Mouse (Mus musculus) liver, embryonic 13.5 days (tissue): Measurements from ENCODE around the gene 0610010K14Rik. TPM values are rescaled to one million over a fixed set of nuclear protein-coding genes. Genes with fewer than 3 reads are reported as not detected.

Experiments used
- ATAC-seq: fragments of 200-750 bp; cut with Nextera tagmentation; 2 replicates; pipeline ENCODE4 v1.8.0; 2017; ENCODE audit warnings: low read depth, mild to moderate bottlenecking, moderate number of reproducible peaks, moderate library complexity
- DNase-seq: peaks from one replicate; pipeline ENCODE4 v3.0.0; 2022
- H3K27ac ChIP-seq: fragments of 300-500 bp; sonication (generic); 2 replicates; pipeline ENCODE4 v1.5.1; 2015; ENCODE audit warnings: moderate library complexity, mild to moderate bottlenecking, inconsistent platforms
- H3K27me3 ChIP-seq: fragments of 300-500 bp; sonication (generic); 2 replicates; pipeline ENCODE4 v1.6.1; 2015; ENCODE audit warnings: mild to moderate bottlenecking, inconsistent platforms
- H3K36me3 ChIP-seq: fragments of 300-500 bp; sonication (generic); 2 replicates; pipeline ENCODE4 v1.6.1; 2015; ENCODE audit warnings: mild to moderate bottlenecking, inconsistent platforms
- H3K4me1 ChIP-seq: fragments of 300-500 bp; sonication (generic); replicated peaks from 2 replicates; pipeline ENCODE4 v1.6.1; 2015; ENCODE audit warnings: inconsistent platforms
- H3K4me2 ChIP-seq: fragments of 300-500 bp; sonication (generic); 2 replicates; pipeline ENCODE4 v1.6.1; 2015; ENCODE audit warnings: inconsistent platforms, mild to moderate bottlenecking, moderate library complexity
- H3K4me3 ChIP-seq: fragments of 300-500 bp; sonication (generic); replicated peaks from 2 replicates; pipeline ENCODE4 v1.5.1; 2015; ENCODE audit warnings: mild to moderate bottlenecking, inconsistent platforms
- H3K9ac ChIP-seq: fragments of 300-500 bp; sonication (generic); 2 replicates; pipeline ENCODE4 v1.6.1; 2015; ENCODE audit warnings: mild to moderate bottlenecking, inconsistent platforms
- H3K9me3 ChIP-seq: fragments of 300-500 bp; sonication (generic); replicated peaks from 2 replicates; pipeline ENCODE4 v1.6.1; 2016; ENCODE audit warnings: inconsistent platforms
- WGBS: fragments of 180-500 bp; shearing (Covaris S2); methylation state at CpG from one replicate; pipeline ENCODE4 v1.1.7; 2015; ENCODE audit not compliant: insufficient replicate concordance; 5-methylcytosine and 5-hydroxymethylcytosine counted together
- microRNA counts: library from miRNA; unstranded; fragments of <30 nt; microRNA quantifications from one replicate; lab custom pipeline; 2016
- microRNA-seq: library from miRNA; unstranded; fragments of <30 nt; microRNA quantifications from one replicate; pipeline ENCODE4, GENCODE M21; 2016
- polyA plus RNA-seq: library from polyadenylated mRNA; unstranded; fragments of >200 nt; fragmentation: Nextera tagmentation; extraction: Ambion mirVana; gene quantifications from 2 replicates; pipeline ENCODE4 v1.2.1, GENCODE M21; 2015

Gene 0610010K14Rik
- polyA plus RNA-seq, 1 experiment from 2014 or later: 85.7 TPM

GRCm38 (mm10) chr11:70200036-70200608 is 37.6 kb downstream of the 0610010K14Rik start:
- Histone ChIP-seq H3K4me2 (no peak overlapping the region), H3K27ac (no peak overlapping the region), H3K4me3 (no peak overlapping the region), H3K36me3 (no peaks in the 10 kb centered on the region), H3K9me3 (no peaks in the 10 kb centered on the region), H3K9ac (no peak overlapping the region), H3K27me3 (peaks cover 8% of the 10 kb centered on the region; the same call in 1 of the 2 replicates), H3K4me1 (no peaks in the 10 kb centered on the region)
- ATAC-seq: no peak
- 71% methylated on average over 5 of the region's 5 CpGs for WGBS
- DNase-seq: no peak

- Histone ChIP-seq H3K9me3 (no peaks in the 10 kb centered on the region), H3K9ac (no peak overlapping the region), H3K27ac (no peak overlapping the region), H3K4me3 (no peak overlapping the region), H3K4me2 (no peak overlapping the region), H3K4me1 (no peaks in the 10 kb centered on the region), H3K27me3 (peaks cover 8% of the 10 kb centered on the region; the same call in 1 of the 2 replicates), H3K36me3 (no peaks in the 10 kb centered on the region)
- WGBS: 67% methylated on average over 8 of the region's 8 CpGs
- ATAC-seq (no peak), DNase-seq (no peak)
Observed at GRCm38 (mm10) chr11:70199107-70199506, 38.6 kb downstream of the 0610010K14Rik start.

GRCm38 (mm10) chr11:70198332-70198731 is 39.4 kb downstream of the 0610010K14Rik start:
- WGBS: 32% methylated on average over 3 of the region's 3 CpGs
- H3K27me3 ChIP-seq: peaks cover 8% of the 10 kb centered on the region; the same call in 1 of the 2 replicates
- no peaks in the 10 kb centered on the region for H3K9me3 ChIP-seq
- no peak overlapping the region for H3K4me3 ChIP-seq
- no peak overlapping the region for H3K4me2 ChIP-seq
- no peaks in the 10 kb centered on the region for H3K36me3 ChIP-seq
- ATAC-seq (no peak), DNase-seq (no peak)
- no peak overlapping the region for H3K27ac ChIP-seq
- H3K4me1 ChIP-seq: no peaks in the 10 kb centered on the region
- no peak overlapping the region for H3K9ac ChIP-seq

- no peaks in the 10 kb centered on the region for H3K27me3 ChIP-seq
- no peak overlapping the region for H3K27ac ChIP-seq
- no peak for ATAC-seq
- 57% methylated on average over 11 of the region's 11 CpGs for WGBS
- DNase-seq: no peak
- H3K36me3 ChIP-seq: no peaks in the 10 kb centered on the region
- no peaks in the 10 kb centered on the region for H3K9me3 ChIP-seq
- H3K4me3 ChIP-seq: no peak overlapping the region
- H3K4me1 ChIP-seq: no peaks in the 10 kb centered on the region
- H3K4me2 ChIP-seq: no peak overlapping the region
- H3K9ac ChIP-seq: no peak overlapping the region
Observed at GRCm38 (mm10) chr11:70193354-70194285, 44.1 kb downstream of the 0610010K14Rik start.

- Histone ChIP-seq H3K4me1 (no peaks in the 10 kb centered on the region), H3K9me3 (no peaks in the 10 kb centered on the region), H3K27ac (no peak overlapping the region), H3K36me3 (no peaks in the 10 kb centered on the region), H3K4me2 (no peak overlapping the region), H3K4me3 (no peak overlapping the region), H3K27me3 (no peaks in the 10 kb centered on the region), H3K9ac (no peak overlapping the region)
- no peak for DNase-seq
- ATAC-seq: no peak
- 61% methylated on average over 4 of the region's 4 CpGs for WGBS
Observed at GRCm38 (mm10) chr11:70192157-70192556, 45.6 kb downstream of the 0610010K14Rik start.

GRCm38 (mm10) chr11:70191188-70191587 is 46.5 kb downstream of the 0610010K14Rik start:
- no peak overlapping the region for H3K27ac ChIP-seq
- H3K4me2 ChIP-seq: no peak overlapping the region
- 65% methylated on average over 6 of the region's 6 CpGs for WGBS
- no peak for ATAC-seq
- no peak for DNase-seq
- H3K36me3 ChIP-seq: no peaks in the 10 kb centered on the region
- H3K27me3 ChIP-seq: no peaks in the 10 kb centered on the region
- H3K4me1 ChIP-seq: no peaks in the 10 kb centered on the region
- H3K4me3 ChIP-seq: no peak overlapping the region
- H3K9ac ChIP-seq: no peak overlapping the region
- H3K9me3 ChIP-seq: no peaks in the 10 kb centered on the region

- H3K4me1 ChIP-seq: no peaks in the 10 kb centered on the region
- no peaks in the 10 kb centered on the region for H3K9me3 ChIP-seq
- H3K27me3 ChIP-seq: no peaks in the 10 kb centered on the region
- WGBS: 78% methylated on average over 28 of the region's 28 CpGs
- no peak overlapping the region for H3K4me2 ChIP-seq
- no peak overlapping the region for H3K9ac ChIP-seq
- no peak overlapping the region for H3K4me3 ChIP-seq
- H3K27ac ChIP-seq: no peak overlapping the region
- ATAC-seq: no peak
- DNase-seq: no peak
- H3K36me3 ChIP-seq: no peaks in the 10 kb centered on the region
Observed at GRCm38 (mm10) chr11:70189319-70190134, 48.2 kb downstream of the 0610010K14Rik start.

MicroRNAs within 50 kb of the gene (microRNA counts, 519-probe panel; counts per million panel counts)
- 114 counts per million for microRNA mmu-miR-195 (lab: Ali Mortazavi, UCI)
- 114 counts per million for microRNA mmu-miR-497 (lab: Ali Mortazavi, UCI)

Small RNA genes lying within 50 kb of the gene (microRNA-seq; reads per million reads assigned to microRNA genes)
- 322 reads per million, percentile 65 among the genes with 10 or more reads in this experiment for gene Mir195a
- gene Mir497: not detected
- not detected for gene Mir497b

Other genes with a start within 250 kb of the 0610010K14Rik start
- gene Gabarap, start 246.8 kb downstream of the 0610010K14Rik start, polyA plus RNA-seq: 259 and 294 TPM in 2 replicates
- gene Phf23, start 242.1 kb downstream of the 0610010K14Rik start, polyA plus RNA-seq: 29.8 and 32.7 TPM in 2 replicates
- gene Dvl2, start 237.3 kb downstream of the 0610010K14Rik start, polyA plus RNA-seq: 6.4 and 7.4 TPM in 2 replicates
- gene Acadvl, start 222.5 kb downstream of the 0610010K14Rik start, polyA plus RNA-seq: 83.7 and 87.2 TPM in 2 replicates
- 1.1 and 1.2 TPM in 2 replicates for gene Dlg4, start 221.0 kb downstream of the 0610010K14Rik start, polyA plus RNA-seq
- 1.4 and 1.8 TPM in 2 replicates for gene Asgr1, start 183.8 kb downstream of the 0610010K14Rik start, polyA plus RNA-seq
- gene Asgr2, start 145.3 kb downstream of the 0610010K14Rik start, polyA plus RNA-seq: 5.2 and 5.7 TPM in 2 replicates
- gene Mgl2, start 107.6 kb downstream of the 0610010K14Rik start, polyA plus RNA-seq: 1.2 and 1.3 TPM in 2 replicates
- gene Clec10a, start 81.7 kb downstream of the 0610010K14Rik start, polyA plus RNA-seq: 0.27 and 0.32 TPM in 2 replicates
- 0.73 and 0.83 TPM in 2 replicates for gene Slc16a11, start 25.2 kb downstream of the 0610010K14Rik start, polyA plus RNA-seq
- gene Slc16a13, start 16.9 kb downstream of the 0610010K14Rik start, polyA plus RNA-seq: 4.8 and 7.5 TPM in 2 replicates
- 1.6 and 1.8 TPM in 2 replicates for gene Bcl6b, start 8.1 kb downstream of the 0610010K14Rik start, polyA plus RNA-seq
- gene Gm21988, start 1.9 kb upstream of the 0610010K14Rik start, polyA plus RNA-seq: 6.5 and 7.1 TPM in 2 replicates
- 155 and 175 TPM in 2 replicates for gene Rnasek, start 1.9 kb upstream of the 0610010K14Rik start, polyA plus RNA-seq
- gene Alox12, start 17.4 kb upstream of the 0610010K14Rik start, polyA plus RNA-seq: 19.5 and 21.6 TPM in 2 replicates
- gene Alox12e, start 84.7 kb upstream of the 0610010K14Rik start, polyA plus RNA-seq: 0.06 and 0.10 TPM in 2 replicates
- gene Alox15, start 114.1 kb upstream of the 0610010K14Rik start, polyA plus RNA-seq: 1.1 TPM in 2 replicates
- 19.0 and 21.0 TPM in 2 replicates for gene Pelp1, start 172.1 kb upstream of the 0610010K14Rik start, polyA plus RNA-seq
- 13.0 and 14.9 TPM in 2 replicates for gene Arrb2, start 194.7 kb upstream of the 0610010K14Rik start, polyA plus RNA-seq
- gene Med11, start 214.0 kb upstream of the 0610010K14Rik start, polyA plus RNA-seq: 17.2 and 19.1 TPM in 2 replicates
- 0.07 and 0.17 TPM in 2 replicates for gene Zmynd15, start 221.5 kb upstream of the 0610010K14Rik start, polyA plus RNA-seq
- gene Cxcl16, start 222.1 kb upstream of the 0610010K14Rik start, polyA plus RNA-seq: 0.70 and 1.4 TPM in 2 replicates